Mouse (Mus musculus): ENCODE data around the gene Phlda1.
"Not testable (repeated sequence)": the region's sequence is repeated elsewhere in the genome, so short reads cannot be mapped to it uniquely, and the experiment has no call there.

Phlda1 gene

GRCm38 (mm10) chr10:111506101-111506925 lies at the start of gene Phlda1:
Gene Phlda1, plus strand, starts transcription at chr10:111506286.
- DNase-seq (ENCODE audit: low spot score): peak; percentile 91

GRCm38 (mm10) chr10:111458088-111458487 lies 48.0 kb upstream of the Phlda1 start:
- DNase-seq (ENCODE audit: low spot score): no peak

- no peak for DNase-seq (ENCODE audit: low spot score)
Observed at GRCm38 (mm10) chr10:111459040-111459439, 47.0 kb upstream of the Phlda1 start.

GRCm38 (mm10) chr10:111459874-111460273 lies 46.2 kb upstream of the Phlda1 start:
- no peak for DNase-seq (ENCODE audit: low spot score)

- no peak for DNase-seq (ENCODE audit: low spot score)
Observed at GRCm38 (mm10) chr10:111460381-111460780, 45.7 kb upstream of the Phlda1 start.

GRCm38 (mm10) chr10:111464833-111465232 lies 41.3 kb upstream of the Phlda1 start:
- DNase-seq (ENCODE audit: low spot score): no peak

- DNase-seq (ENCODE audit: low spot score): no peak
Observed at GRCm38 (mm10) chr10:111465409-111465808, 40.7 kb upstream of the Phlda1 start.

GRCm38 (mm10) chr10:111471166-111471565 lies 34.9 kb upstream of the Phlda1 start:
- no peak for DNase-seq (ENCODE audit: low spot score)

- peak; percentile 98 for DNase-seq (ENCODE audit: low spot score)
Observed at GRCm38 (mm10) chr10:111472686-111473510, 33.2 kb upstream of the Phlda1 start, which contains the start of gene Nap1l1. Gene Nap1l1, plus strand, starts transcription at chr10:111473223.

GRCm38 (mm10) chr10:111473511-111474371 lies 32.3 kb upstream of the Phlda1 start:
- peak; percentile 34 for DNase-seq (ENCODE audit: low spot score)

- no peak for DNase-seq (ENCODE audit: low spot score)
Observed at GRCm38 (mm10) chr10:111476301-111476700, 29.8 kb upstream of the Phlda1 start.

- no peak for DNase-seq (ENCODE audit: low spot score)
Observed at GRCm38 (mm10) chr10:111476989-111477510, 29.0 kb upstream of the Phlda1 start.

- no peak for DNase-seq (ENCODE audit: low spot score)
Observed at GRCm38 (mm10) chr10:111479599-111479998, 26.5 kb upstream of the Phlda1 start.

- DNase-seq (ENCODE audit: low spot score): no peak
Observed at GRCm38 (mm10) chr10:111482654-111483053, 23.4 kb upstream of the Phlda1 start.

GRCm38 (mm10) chr10:111484079-111484478 lies 22.0 kb upstream of the Phlda1 start:
- DNase-seq (ENCODE audit: low spot score): no peak

GRCm38 (mm10) chr10:111488793-111489192 lies 17.3 kb upstream of the Phlda1 start:
- no peak for DNase-seq (ENCODE audit: low spot score)

GRCm38 (mm10) chr10:111490079-111490478 lies 16.0 kb upstream of the Phlda1 start:
- not testable (repeated sequence) for DNase-seq (ENCODE audit: low spot score)

- DNase-seq (ENCODE audit: low spot score): no peak
Observed at GRCm38 (mm10) chr10:111495888-111496287, 10.2 kb upstream of the Phlda1 start.

GRCm38 (mm10) chr10:111499892-111500291 lies 6.2 kb upstream of the Phlda1 start:
- no peak for DNase-seq (ENCODE audit: low spot score)

- peak; percentile 70 for DNase-seq (ENCODE audit: low spot score)
Observed at GRCm38 (mm10) chr10:111503071-111503470, 3.0 kb upstream of the Phlda1 start.

GRCm38 (mm10) chr10:111503716-111504115 lies 2.4 kb upstream of the Phlda1 start:
- DNase-seq (ENCODE audit: low spot score): no peak

GRCm38 (mm10) chr10:111504606-111505005 lies 1.5 kb upstream of the Phlda1 start:
- DNase-seq (ENCODE audit: low spot score): no peak

All from T-cell, adult 2 months (primary cell).